Mouse (Mus musculus) megakaryocyte-erythroid progenitor cell, adult 5-6 weeks (primary cell): ENCODE measurements around the gene Nr0b2. TPM values are rescaled to one million over a fixed set of nuclear protein-coding genes. Genes with fewer than 3 reads are reported as not detected.
A peak's percentile ranks its signal among the peaks of the same experiment; 100 is the strongest.

Experiments used
- ATAC-seq: replicated peaks from 2 replicates; pipeline ENCODE4 v1.8.0; 2016; ENCODE audit warnings: mild to moderate bottlenecking, inconsistent platforms; ENCODE audit not compliant: severe bottlenecking, poor library complexity, low FRiP score, low TSS enrichment
- total RNA-seq, 2 experiments: library from RNA; stranded (forward) in 1 of 2; stranded (reverse) in 1 of 2; fragments of 200-1000, 215-1000 nt in 1 of 2; fragments of >200 nt in 1 of 2; fragmentation: Nextera tagmentation in 1 of 2; gene quantifications; 2 replicates each; pipeline ENCODE4 v1.2.3; 2014 to 2017

Gene Nr0b2
- total RNA-seq, 2 experiments from 2014 or later = not detected

- ATAC-seq = no peak
These were observed 4.0 kb downstream of the Nr0b2 start for GRCm38 (mm10) chr4:133557041-133557717.

DNA sequence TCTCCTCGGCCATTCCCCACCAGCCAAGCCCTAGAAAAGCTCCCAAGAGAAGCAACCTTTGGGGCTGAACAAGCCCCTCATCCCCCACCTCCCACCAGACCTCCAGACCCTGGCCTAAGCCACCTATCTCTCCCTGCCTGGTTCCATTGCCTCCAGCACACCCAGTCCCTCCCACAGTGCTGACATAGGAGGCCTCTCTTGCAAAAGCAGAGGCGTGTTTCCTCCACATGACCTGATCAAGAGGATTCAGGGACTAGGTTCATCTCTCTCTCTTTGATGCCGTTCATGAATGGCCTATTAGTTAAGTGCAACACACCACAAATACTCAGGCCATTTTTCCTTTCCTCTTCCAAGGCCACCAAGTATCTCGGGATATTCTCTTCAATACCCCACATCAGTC, 6.7 kb downstream of the Nr0b2 start:
- ATAC-seq = no peak

DNA sequence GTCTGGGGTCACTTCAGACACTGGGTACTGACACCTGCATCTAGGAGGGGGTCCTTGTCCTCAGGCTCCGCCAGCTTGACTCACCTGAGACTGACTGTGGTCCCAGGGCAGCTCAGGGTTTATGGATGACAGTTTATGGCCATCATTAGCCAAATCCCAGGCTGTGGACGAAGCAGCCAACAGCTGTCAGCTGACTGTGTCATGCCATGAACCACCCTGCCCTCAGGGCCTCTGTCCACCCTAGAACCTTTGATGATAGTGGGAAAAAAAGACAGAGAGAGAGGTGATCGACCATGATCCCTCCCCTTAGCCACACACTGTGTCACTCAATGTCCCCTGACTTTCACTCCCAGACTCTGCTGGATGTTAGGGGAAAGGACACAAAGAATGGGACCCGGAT, 8.4 kb downstream of the Nr0b2 start:
- no peak for ATAC-seq

- peak; percentile 53 for ATAC-seq
These were observed 10.0 kb downstream of the Nr0b2 start for GRCm38 (mm10) chr4:133563123-133563571.

DNA sequence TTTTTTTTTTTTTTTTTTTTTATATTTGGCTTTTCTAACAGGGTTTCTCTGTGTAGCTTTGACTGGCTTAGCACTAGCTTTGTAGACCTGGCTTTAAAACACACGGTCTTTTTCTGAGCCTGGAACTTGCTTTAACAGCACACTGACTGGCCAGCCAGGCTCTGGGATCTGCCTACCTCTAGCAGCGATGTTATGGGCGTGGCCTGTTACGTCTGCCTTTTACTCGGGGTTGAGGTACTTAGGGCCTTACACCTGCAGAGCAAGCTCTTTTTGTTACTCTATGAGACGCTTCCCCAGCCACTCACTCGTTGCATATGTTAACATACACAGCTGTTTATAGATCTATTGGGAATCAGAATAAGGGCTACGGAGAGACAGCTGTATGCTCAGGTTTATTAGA, 14.1 kb downstream of the Nr0b2 start:
- ATAC-seq = no peak

- ATAC-seq = no peak
These were observed 16.3 kb downstream of the Nr0b2 start for GRCm38 (mm10) chr4:133569291-133570065.

DNA sequence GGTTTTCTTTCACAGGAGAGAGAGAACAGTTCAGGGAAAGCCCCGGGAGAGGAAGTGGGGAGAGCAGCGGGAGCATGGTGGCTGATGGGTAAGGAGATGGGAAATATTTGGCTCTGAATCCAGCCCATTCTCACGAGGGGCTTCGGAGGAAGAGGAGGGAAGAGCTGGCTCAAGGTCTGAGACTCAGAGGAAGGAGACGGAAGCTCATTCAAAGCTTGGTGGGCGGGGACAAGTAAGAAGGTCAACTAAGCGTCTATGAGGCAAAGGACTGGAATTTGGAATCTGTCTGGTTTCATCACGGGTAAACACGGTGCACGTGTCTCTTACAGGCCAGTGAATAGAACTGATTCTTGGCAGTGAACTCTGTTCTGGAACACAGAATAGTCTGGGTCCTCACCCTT, 16.9 kb downstream of the Nr0b2 start:
- ATAC-seq = no peak

DNA sequence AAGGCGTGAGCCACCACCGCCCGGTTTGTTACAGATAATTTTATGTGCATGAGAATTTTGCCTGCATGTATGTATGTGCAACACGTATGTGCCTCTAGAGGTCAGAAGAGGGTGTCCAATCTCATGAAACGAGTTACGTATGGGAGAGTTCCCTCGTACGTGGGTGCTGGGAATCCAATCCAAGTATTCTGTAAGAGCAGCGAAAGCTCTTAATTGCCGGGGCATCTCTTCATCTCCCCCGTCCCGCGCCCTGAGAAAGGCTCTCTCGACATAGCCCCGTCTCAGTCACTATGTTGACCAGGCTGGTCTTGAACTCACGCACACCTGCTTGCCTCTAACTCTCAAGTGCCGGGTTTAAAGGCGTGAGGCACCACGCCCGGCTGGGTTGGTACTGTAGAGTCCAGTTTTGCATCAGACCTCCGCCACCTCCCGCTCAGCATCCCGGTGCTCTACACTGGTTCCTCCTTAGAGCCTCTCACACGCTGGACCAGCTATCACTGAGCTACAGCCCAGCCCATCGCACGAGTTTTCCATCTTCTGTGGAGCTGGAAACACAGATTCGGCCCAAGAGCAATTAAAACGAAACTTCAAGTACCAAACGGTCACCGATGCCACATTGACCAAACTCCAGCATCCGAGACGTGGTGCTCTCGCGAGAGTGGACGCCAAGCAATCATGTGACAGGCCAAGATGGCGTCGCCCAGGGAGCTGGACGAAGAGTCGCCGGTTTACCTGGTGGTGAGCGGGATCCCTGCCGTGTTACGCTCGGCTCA, 21.1 kb downstream of the Nr0b2 start, which contains the start of gene Gpatch3:
TSS of gene Gpatch3 (plus strand) at position 676 of the 773 bp plus-strand sequence.
- ATAC-seq = peak; percentile 90

- no peak; the same call in 1 of the 2 replicates for ATAC-seq
These were observed 21.6 kb downstream of the Nr0b2 start for GRCm38 (mm10) chr4:133574843-133575202.

DNA sequence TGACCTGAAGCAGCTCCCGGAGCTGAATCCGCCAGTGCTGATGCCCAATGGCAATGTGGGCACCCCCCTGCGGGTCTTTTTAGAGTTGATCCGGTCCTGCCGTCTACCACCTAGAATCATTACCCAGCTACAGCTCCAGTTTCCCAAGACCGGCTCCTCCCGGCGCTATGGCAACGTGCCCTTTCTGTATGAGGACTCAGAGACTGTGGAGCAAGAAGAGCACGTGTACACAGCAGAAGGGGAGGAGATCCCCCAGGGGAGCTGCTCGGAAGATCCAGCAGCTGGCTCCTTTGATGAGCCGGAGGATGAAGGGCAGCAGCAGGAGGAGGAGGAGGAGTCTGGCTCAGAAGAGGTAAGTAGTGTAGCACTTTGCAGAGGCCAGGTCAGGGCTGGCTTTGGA, 24.8 kb downstream of the Nr0b2 start:
- ATAC-seq = no peak

- peak; percentile 7 for ATAC-seq
These were observed 30.5 kb downstream of the Nr0b2 start for GRCm38 (mm10) chr4:133583690-133584058.

- peak; percentile 87 for ATAC-seq
These were observed 31.1 kb downstream of the Nr0b2 start, which contains the start of gene Gpn2 for GRCm38 (mm10) chr4:133584059-133584951. Gene Gpn2, plus strand, starts transcription at chr4:133584362.

DNA sequence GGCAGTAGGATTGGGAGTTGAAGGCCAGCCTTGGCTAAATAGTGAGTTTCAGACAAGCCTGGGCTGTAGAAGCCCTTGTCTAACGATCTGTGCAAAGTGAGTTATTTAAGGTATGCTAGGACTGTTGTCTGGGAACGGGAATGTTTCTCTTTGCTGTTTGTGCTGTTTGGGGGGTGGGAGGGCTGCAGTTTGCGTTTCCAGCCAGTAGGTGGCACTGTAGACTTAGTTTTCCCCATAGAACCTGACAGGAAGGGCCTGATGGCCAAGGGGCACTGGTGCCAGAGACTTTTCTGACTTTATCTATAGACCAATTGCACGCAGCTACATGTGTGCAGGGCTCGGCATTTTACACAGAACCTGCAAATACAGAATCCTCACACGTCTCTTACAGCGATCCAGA, 39.4 kb downstream of the Nr0b2 start:
- ATAC-seq = peak; percentile 59

GRCm38 (mm10) chr4:133595538-133595937, 42.4 kb downstream of the Nr0b2 start:
- ATAC-seq = no peak

- no peak for ATAC-seq
These were observed 42.9 kb downstream of the Nr0b2 start for GRCm38 (mm10) chr4:133596084-133596483.

GRCm38 (mm10) chr4:133598616-133599015, 45.4 kb downstream of the Nr0b2 start:
- no peak for ATAC-seq

DNA sequence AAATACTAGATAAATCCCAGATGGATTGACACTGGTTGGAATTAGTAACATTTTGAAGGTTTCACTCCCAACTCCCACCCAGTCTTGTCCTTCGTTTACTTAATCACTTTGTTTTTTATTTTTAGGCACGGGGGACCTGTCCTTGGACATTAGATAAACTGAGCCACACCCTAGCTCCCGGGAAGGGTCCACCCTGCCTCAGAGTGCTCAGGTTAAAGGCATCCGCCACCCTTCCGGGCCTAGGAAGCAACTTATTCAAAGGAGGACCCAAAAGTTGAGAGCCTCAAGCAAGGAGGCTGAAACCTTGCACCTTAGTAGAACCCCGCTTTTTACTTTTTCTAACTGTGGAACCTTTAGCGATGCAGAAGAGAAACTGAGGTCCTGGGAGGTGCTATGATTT, 45.9 kb downstream of the Nr0b2 start:
- ATAC-seq = no peak

GRCm38 (mm10) chr4:133599571-133600073, 46.4 kb downstream of the Nr0b2 start:
- ATAC-seq = peak; percentile 93

- ATAC-seq = no peak
These were observed 47.1 kb downstream of the Nr0b2 start for GRCm38 (mm10) chr4:133600306-133600705.
